In the genomic region with DNA sequence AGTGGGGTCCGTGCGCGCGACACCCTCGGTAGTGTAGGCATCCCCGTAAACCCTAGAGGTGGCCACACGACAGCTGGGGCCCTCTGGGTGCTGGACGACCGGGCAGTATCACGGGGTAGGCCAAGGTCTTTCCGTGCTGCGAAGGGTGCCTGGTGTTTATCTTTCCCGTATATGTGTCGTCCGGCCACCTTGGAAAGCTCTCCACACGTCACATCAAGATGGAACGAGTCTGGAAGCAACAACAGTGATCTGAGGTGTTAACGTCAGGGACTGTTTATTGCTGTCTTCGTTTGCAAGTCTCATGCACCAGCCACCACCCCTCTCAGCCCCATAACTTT, we compare ENCODE assay signal across 8 mouse cellular contexts. TPM values are rescaled to one million over a fixed set of nuclear protein-coding genes. Genes with fewer than 3 reads are reported as not detected.
DNase-seq lines count a peak whose midpoint lies in the region; ATAC-seq and TF ChIP-seq lines count a peak whose summit lies in the region.

No protein-coding gene starts in this region.

- no peaks in the 10 kb centered on the region for H3K36me3 ChIP-seq in embryonic facial prominence, embryonic 13.5 days
- no peaks in the 10 kb centered on the region; the same call in 1 of the 2 replicates for H3K36me3 ChIP-seq in limb, embryonic 10.5 days
- no peaks in the 10 kb centered on the region for H3K36me3 ChIP-seq in neural tube, embryonic 13.5 days

- H3K4me3 ChIP-seq in cerebellum, adult 2 months (replicated peaks; ENCODE audit: insufficient read depth, low read depth, low read length): peak overlapping the region; percentile 88
- H3K4me3 ChIP-seq in embryonic facial prominence, embryonic 13.5 days: peak overlapping the region; percentile 97
- peak overlapping the region; percentile 94 for H3K4me3 ChIP-seq in limb, embryonic 10.5 days
- H3K4me3 ChIP-seq in neural tube, embryonic 13.5 days: peak overlapping the region; percentile 77

- no peak for ATAC-seq in embryonic facial prominence, embryonic 13.5 days (ENCODE audit: insufficient number of reproducible peaks, insufficient read depth, low FRiP score, low TSS enrichment, low read depth)
- no peak; the same call in 1 of the 2 replicates for ATAC-seq in neural tube, embryonic 13.5 days (ENCODE audit: low read depth)

- H3K27me3 ChIP-seq in cerebellum, adult 2 months (ENCODE audit: control insufficient read depth, insufficient read depth, low read length): no peaks in the 10 kb centered on the region
- H3K27me3 ChIP-seq in embryonic facial prominence, embryonic 13.5 days: no peaks in the 10 kb centered on the region
- no peaks in the 10 kb centered on the region for H3K27me3 ChIP-seq in limb, embryonic 10.5 days (ENCODE audit: low read depth, poor library complexity, severe bottlenecking)
- H3K27me3 ChIP-seq in neural tube, embryonic 13.5 days: no peaks in the 10 kb centered on the region

- peak overlapping the region; percentile 79 for H3K4me2 ChIP-seq in embryonic facial prominence, embryonic 13.5 days
- H3K4me2 ChIP-seq in neural tube, embryonic 13.5 days: peak overlapping the region; percentile 84

- no peaks in the 10 kb centered on the region for H3K9me3 ChIP-seq in embryonic facial prominence, embryonic 13.5 days
- H3K9me3 ChIP-seq in limb, embryonic 10.5 days (replicated peaks): no peaks in the 10 kb centered on the region
- H3K9me3 ChIP-seq in neural tube, embryonic 13.5 days: no peaks in the 10 kb centered on the region

- peak overlapping the region; percentile 79 for H3K27ac ChIP-seq in cerebellum, adult 2 months (ENCODE audit: insufficient read depth, low read length)
- H3K27ac ChIP-seq in embryonic facial prominence, embryonic 13.5 days: peak overlapping the region; percentile 98
- peak overlapping the region; percentile 91 for H3K27ac ChIP-seq in limb, embryonic 10.5 days
- peak overlapping the region; percentile 95 for H3K27ac ChIP-seq in neural tube, embryonic 13.5 days (replicated peaks)

- no peaks in the 10 kb centered on the region; the same call in 1 of the 2 replicates for H3K4me1 ChIP-seq in cerebellum, adult 2 months (ENCODE audit: control insufficient read depth, insufficient read depth, low read length)
- H3K4me1 ChIP-seq in embryonic facial prominence, embryonic 13.5 days: peaks cover 20% of the 10 kb centered on the region
- H3K4me1 ChIP-seq in limb, embryonic 10.5 days: peaks cover 20% of the 10 kb centered on the region
- H3K4me1 ChIP-seq in neural tube, embryonic 13.5 days (replicated peaks): peaks cover 40% of the 10 kb centered on the region

- peak overlapping the region; percentile 94 for H3K9ac ChIP-seq in embryonic facial prominence, embryonic 13.5 days
- H3K9ac ChIP-seq in neural tube, embryonic 13.5 days: peak overlapping the region; percentile 92

- DNase-seq in cerebellum, adult 2 months: no peak
- no peak for DNase-seq in cerebellum, postnatal 25 days
- peak; percentile 41 for DNase-seq in 3T3-L1 (ENCODE audit: low read depth, low spot score)
- no peak for DNase-seq in limb, embryonic 10.5 days (ENCODE audit: low spot score)
- DNase-seq in adrenal gland, adult 8-10 months: no peak
- DNase-seq in frontal cortex, postnatal 14 days (ENCODE audit: low spot score in 2 of 2): no peak

- WGBS in cerebellum, adult 2 months: under 1% methylated on average over 19 of the region's 19 CpGs
- WGBS in embryonic facial prominence, embryonic 13.5 days: under 1% methylated on average over 19 of the region's 19 CpGs
- WGBS in limb, embryonic 10.5 days: under 1% methylated on average over 19 of the region's 19 CpGs
- whole genome bisulfite sequencing in neural tube, embryonic 13.5 days: under 1% methylated on average over 19 of the region's 19 CpGs

- TF ChIP-seq CTCF in cerebellum, adult 2 months (IDR thresholded peaks at IDR 0.05; ENCODE audit: borderline replicate concordance, insufficient read depth, low read depth, low read length): no peak

- TF ChIP-seq POLR2A in cerebellum, adult 2 months (IDR thresholded peaks at IDR 0.05; ENCODE audit: borderline replicate concordance, insufficient read depth, low read length): no peak

RNA-seq across cellular contexts. Expression of gene Ssu72, which starts 1.0 kb away (rescaled TPM):
- 141 and 152 TPM in 2 replicates for polyA plus RNA-seq in cerebellum, adult 2 months (2012; rRNA removed)
- 136 and 142 TPM in 2 replicates for polyA plus RNA-seq in embryonic facial prominence, embryonic 13.5 days (2015; fragmentation: Nextera tagmentation; extraction: Ambion mirVana)
- polyA plus RNA-seq in limb, embryonic 10.5 days (2016; fragmentation: Nextera tagmentation; extraction: Ambion mirVana): 161 and 163 TPM in 2 replicates
- polyA plus RNA-seq in neural tube, embryonic 13.5 days (2015; fragmentation: Nextera tagmentation; extraction: Ambion mirVana): 178 and 184 TPM in 2 replicates
- 100 to 1,000 TPM; 106 to 127 (median 114) TPM for total RNA-seq in adrenal gland, adult 8-10 months (2022)

RNA-seq across cellular contexts. Expression of gene Fndc10, which starts 11.4 kb away (rescaled TPM):
- polyA plus RNA-seq in cerebellum, adult 2 months (2012; rRNA removed): 112 and 114 TPM in 2 replicates
- 6.5 and 8.7 TPM in 2 replicates for polyA plus RNA-seq in embryonic facial prominence, embryonic 13.5 days (2015; fragmentation: Nextera tagmentation; extraction: Ambion mirVana)
- 1.5 and 2.6 TPM in 2 replicates for polyA plus RNA-seq in limb, embryonic 10.5 days (2016; fragmentation: Nextera tagmentation; extraction: Ambion mirVana)
- 10.5 and 16.5 TPM in 2 replicates for polyA plus RNA-seq in neural tube, embryonic 13.5 days (2015; fragmentation: Nextera tagmentation; extraction: Ambion mirVana)
- total RNA-seq in adrenal gland, adult 8-10 months (2022): 10 to 100 TPM; 67.7 to 72.0 (median 69.9) TPM

RNA-seq across cellular contexts. Expression of gene Tmem240, which starts 29.0 kb away (rescaled TPM):
- 123 and 133 TPM in 2 replicates for polyA plus RNA-seq in cerebellum, adult 2 months (2012; rRNA removed)
- polyA plus RNA-seq in embryonic facial prominence, embryonic 13.5 days (2015; fragmentation: Nextera tagmentation; extraction: Ambion mirVana): 1.2 and 1.4 TPM in 2 replicates
- 0.58 and 0.79 TPM in 2 replicates for polyA plus RNA-seq in limb, embryonic 10.5 days (2016; fragmentation: Nextera tagmentation; extraction: Ambion mirVana)
- polyA plus RNA-seq in neural tube, embryonic 13.5 days (2015; fragmentation: Nextera tagmentation; extraction: Ambion mirVana): 10.4 and 12.0 TPM in 2 replicates
- total RNA-seq in adrenal gland, adult 8-10 months (2022): 1 to 10 TPM in 3 of 4 experiments, under 1 TPM in 1; 0.90 to 1.2 (median 1.1) TPM

RNA-seq across cellular contexts. Expression of gene Mib2, which starts 36.6 kb away (rescaled TPM):
- 146 and 152 TPM in 2 replicates for polyA plus RNA-seq in cerebellum, adult 2 months (2012; rRNA removed)
- polyA plus RNA-seq in embryonic facial prominence, embryonic 13.5 days (2015; fragmentation: Nextera tagmentation; extraction: Ambion mirVana): 36.1 and 36.7 TPM in 2 replicates
- polyA plus RNA-seq in limb, embryonic 10.5 days (2016; fragmentation: Nextera tagmentation; extraction: Ambion mirVana): 18.9 and 25.2 TPM in 2 replicates
- 37.4 and 38.9 TPM in 2 replicates for polyA plus RNA-seq in neural tube, embryonic 13.5 days (2015; fragmentation: Nextera tagmentation; extraction: Ambion mirVana)
- total RNA-seq in adrenal gland, adult 8-10 months (2022): 10 to 100 TPM; 53.5 to 74.5 (median 61.5) TPM

RNA-seq across cellular contexts. Expression of gene Mmp23, which starts 52.4 kb away (rescaled TPM):
- polyA plus RNA-seq in cerebellum, adult 2 months (2012; rRNA removed): 38.1 and 39.4 TPM in 2 replicates
- polyA plus RNA-seq in embryonic facial prominence, embryonic 13.5 days (2015; fragmentation: Nextera tagmentation; extraction: Ambion mirVana): 24.8 and 26.1 TPM in 2 replicates
- polyA plus RNA-seq in limb, embryonic 10.5 days (2016; fragmentation: Nextera tagmentation; extraction: Ambion mirVana): 8.4 and 10.4 TPM in 2 replicates
- polyA plus RNA-seq in neural tube, embryonic 13.5 days (2015; fragmentation: Nextera tagmentation; extraction: Ambion mirVana): 3.9 and 5.4 TPM in 2 replicates
- 1 to 10 TPM; 4.8 to 8.4 (median 6.7) TPM for total RNA-seq in adrenal gland, adult 8-10 months (2022)
